Mouse (Mus musculus) frontal cortex, postnatal 36 days (tissue): ENCODE results near the gene Ifit3b.
"Not testable (repeated sequence)": the region's sequence is repeated elsewhere in the genome, so short reads cannot be mapped to it uniquely, and the experiment has no call there.

Experiments used
- DNase-seq, 2 experiments: peaks; one replicate each; pipeline ENCODE4 v3.0.0; 2022; ENCODE audit warnings: low spot score in 2 of 2

The Ifit3b gene

DNA sequence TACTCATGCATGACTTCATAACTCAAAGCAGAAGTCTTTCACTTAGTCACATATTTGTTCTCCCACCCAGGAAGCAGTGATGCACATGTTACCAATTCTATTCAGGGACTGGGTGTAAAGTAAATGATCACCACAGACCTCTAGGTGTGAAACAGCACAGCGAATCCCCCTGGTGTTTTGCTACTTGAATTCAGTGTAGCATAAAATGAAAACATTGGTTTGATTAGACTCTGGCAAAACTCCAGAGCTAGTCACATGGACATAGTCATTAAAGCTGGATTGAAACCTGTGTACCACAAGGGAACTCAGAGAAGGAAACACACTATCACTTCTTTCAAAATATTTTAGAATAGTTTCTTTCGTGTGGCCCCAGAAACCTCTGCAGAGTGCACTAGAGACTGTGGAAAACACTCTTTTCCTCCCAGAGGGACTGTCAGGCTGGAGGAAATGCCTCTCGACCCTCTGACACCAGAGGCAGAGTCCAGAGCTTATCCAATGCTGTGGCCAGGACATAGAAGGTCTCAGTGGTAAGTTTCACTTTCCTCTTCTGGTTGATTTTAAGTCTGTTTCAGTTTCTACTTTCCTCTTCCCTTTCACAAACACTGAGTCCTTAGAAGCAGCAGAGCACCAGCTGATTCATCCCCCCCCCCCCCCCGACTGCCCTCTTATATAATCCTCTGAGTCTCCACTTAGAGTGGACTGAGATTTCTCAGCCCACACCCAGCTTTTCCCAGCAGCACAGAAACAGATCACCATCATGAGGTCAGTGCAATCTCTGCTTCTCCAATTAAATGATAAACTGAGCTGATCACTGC, at the start of gene Ifit3b:
Gene Ifit3b, plus strand, starts transcription at position 734 of the 815 bp plus-strand sequence.
- not testable (repeated sequence) for DNase-seq

DNA sequence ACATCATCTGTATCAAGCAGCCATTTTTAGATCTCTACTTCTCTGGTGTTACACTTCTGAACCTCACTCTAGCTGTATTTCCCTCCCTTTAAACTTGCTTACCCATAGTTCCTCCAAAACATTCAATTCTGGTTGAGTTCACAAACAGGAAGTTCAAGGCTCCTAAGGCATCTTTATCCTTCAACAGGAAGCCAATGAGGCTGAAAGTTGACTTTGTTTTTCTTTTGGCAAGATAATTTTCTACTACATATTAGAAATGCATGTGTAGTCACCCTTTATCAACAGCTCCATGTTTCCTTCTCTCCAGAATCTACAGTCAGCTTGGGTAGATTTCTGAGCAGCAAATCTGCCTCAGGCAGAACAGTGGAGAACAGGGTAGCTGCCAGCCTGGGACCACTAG, 45.2 kb upstream of the Ifit3b start:
- DNase-seq, result no peak

DNA sequence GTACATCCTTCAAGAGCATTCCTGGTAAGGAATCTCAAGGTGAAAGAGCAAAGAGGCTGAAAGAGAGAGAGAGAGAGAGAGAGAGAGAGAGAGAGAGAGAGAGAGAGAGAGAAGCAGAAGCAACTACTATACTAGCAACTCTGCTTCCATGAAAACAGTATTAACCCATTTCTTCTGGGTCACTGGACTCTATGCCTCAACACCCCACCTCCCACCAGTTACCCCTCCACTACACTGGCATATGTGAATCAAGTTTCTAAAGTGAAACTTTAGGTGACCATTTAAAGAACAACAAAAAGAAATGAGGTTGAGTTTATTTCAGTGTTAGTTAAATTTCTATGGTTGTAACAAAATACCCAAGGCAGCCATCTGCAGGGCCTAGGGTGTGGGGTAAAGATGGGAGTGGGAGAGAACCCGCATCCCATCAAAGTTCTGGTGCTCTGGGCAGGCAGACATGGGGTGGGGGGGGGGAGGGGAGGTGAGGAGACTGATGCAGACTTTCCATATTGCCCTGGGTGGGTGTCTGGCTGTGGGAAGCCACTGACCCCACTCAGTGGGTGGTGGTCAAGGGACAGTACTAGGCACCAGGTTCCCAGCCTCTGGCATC, 41.5 kb upstream of the Ifit3b start:
- no peak for DNase-seq

DNA sequence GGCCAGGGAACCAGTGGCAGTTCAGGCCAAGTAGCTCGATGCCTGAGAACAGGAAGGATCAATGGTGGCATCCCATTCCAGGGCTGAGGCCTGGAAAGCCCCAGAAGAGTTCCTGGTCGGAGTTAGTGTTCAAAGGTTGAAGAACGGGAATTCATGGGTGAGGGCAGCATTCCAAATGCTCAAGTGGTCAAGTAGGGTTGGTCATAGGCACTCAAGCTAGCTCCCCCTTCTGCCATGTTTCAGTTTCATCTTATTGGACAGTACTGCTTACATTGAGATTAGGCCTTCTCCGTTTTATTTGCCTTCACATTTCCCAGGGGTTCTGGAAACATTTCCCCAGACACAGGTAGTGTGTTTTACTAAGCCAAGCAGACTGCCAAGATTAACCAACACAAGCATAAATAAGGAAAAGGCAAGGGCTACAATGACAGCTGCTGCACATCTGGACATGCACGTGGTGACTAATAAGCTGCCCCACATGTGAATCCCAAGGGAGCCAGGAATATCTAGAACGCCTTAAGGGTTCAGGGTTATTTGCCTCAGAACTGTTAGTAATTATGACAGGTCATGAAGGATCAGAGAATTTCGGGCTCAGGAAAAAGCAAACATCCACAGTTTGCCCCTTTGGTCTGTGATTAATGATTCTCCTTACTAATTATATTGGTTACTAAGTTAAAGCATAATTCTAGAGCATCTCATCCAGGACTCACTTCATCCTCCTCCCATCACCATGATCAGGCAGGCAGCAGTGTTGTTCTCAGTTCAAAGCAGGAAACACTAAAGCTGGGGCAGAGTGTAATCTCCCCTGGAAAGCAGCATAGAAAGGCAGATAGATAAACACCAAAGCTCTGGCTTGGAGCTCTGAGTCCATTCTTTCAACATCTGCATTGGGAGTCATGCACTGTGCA, 38.5 kb upstream of the Ifit3b start:
- no peak for DNase-seq

DNA sequence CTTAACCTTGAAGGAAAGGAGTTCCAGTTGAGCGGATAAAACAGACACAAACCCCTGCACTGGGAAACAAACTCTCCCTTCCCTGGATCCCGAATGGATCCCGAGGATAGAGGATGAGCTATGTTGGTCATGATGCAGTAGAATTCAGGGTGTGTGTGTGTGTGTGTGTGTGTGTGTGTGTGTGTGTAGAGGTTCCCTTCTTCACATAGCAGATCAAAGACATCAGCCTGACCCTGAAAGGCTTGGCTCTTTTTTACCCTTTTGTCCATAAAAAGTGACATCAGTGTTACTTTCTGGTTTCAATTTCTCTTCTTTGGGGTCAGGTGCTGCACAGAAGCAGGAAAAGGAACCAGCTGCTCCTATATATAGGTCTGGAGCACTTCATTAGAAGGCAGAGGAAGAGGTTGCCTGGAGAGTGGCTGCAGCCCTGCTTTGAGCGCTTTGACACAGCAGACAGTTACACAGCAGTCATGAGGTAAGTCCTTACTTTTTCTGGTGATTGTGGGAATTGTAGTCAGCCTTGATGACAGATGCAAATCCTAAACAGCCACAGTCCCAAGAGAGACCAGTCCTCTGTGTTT, 37.8 kb upstream of the Ifit3b start:
- no peak for DNase-seq

DNA sequence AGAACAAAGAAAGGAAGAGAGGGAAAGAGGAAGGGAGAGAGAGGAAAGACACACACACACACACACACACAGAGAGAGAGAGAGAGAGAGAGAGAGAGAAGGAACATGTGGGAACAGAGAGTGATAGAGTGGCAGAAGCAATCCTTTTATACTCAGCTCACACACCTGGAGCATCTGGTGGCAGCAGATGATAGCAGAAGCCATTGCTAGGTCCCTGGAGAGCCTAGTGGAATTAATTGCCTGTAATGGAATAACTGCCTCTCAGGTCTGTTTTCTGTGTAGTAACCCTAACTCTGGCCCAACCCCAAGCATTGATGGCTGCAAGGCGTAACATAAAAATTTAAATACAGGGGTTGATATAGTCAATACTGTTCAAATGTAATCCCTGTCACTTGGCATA, 36.7 kb upstream of the Ifit3b start:
- no peak for DNase-seq

DNA sequence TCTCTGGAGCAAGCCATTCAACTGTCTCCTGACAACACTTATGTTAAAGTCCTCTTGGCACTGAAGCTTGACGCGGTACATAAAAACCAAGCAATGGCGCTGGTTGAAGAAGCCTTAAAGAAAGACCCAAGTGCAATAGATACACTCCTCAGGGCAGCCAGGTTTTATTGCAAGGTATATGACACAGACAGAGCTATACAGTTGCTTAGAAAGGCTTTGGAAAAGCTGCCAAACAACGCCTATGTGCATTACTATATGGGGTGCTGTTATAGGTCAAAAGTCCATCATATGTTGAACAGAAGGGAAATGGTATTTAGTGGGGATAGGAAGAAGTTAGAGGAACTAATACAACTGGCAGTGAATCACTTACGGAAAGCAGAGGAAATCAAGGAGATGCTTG, 34.1 kb upstream of the Ifit3b start:
- DNase-seq, result no peak

DNA sequence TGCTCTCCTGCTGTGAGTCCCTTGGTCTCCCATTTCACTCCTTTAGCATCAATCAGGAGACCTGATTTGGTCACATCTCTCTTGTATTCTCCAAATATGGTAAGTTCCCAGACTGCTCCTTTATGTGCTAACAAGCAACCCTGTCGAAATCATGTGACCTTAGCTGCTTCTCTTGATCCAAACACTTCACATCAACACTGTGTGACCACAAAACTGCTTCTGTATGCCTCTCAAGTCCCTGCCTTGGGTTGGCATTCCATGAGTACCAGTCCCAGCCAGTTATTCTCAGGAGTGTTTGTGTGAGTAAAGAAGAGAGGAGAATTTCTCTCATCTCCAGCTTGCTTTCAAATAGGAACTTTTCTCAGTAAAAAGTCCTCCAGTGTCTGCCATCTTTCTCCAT, 30.6 kb upstream of the Ifit3b start:
- DNase-seq, result no peak

DNA sequence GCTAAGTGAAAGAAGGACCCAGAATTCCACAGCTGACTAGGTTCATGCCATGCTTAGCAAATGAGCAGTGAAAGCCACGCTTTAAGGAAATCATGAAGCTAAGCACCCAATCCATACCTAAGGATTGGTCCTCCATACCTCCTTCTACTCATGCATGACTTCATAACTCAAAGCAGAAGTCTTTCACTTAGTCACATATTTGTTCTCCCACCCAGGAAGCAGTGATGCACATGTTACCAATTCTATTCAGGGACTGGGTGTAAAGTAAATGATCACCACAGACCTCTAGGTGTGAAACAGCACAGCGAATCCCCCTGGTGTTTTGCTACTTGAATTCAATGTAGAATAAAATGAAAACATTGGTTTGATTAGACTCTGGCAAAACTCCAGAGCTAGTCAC, 25.1 kb upstream of the Ifit3b start:
- DNase-seq, result not testable (repeated sequence)

DNA sequence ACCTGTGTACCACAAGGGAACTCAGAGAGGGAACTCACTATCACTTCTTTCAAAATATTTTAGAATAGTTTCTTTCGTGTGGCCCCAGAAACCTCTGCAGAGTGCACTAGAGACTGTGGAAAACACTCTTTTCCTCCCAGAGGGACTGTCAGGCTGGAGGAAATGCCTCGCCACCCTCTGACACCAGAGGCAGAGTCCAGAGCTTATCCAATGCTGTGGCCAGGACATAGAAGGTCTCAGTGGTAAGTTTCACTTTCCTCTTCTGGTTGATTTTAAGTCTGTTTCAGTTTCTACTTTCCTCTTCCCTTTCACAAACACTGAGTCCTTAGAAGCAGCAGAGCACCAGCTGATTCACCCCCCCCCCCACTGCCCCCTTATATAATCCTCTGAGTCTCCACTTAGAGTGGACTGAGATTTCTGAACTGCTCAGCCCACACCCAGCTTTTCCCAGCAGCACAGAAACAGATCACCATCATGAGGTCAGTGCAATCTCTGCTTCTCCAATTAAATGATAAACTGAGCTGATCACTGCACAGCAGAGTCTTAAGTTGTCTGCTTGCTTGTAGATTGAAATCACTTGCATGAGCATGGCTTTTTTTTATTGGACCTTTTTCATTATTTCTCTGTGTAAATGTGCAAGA, 24.5 kb upstream of the Ifit3b start, which contains the start of gene Ifit3:
Gene Ifit3, plus strand, starts transcription at position 406 of the 641 bp plus-strand sequence.
- not testable (repeated sequence) for DNase-seq

DNA sequence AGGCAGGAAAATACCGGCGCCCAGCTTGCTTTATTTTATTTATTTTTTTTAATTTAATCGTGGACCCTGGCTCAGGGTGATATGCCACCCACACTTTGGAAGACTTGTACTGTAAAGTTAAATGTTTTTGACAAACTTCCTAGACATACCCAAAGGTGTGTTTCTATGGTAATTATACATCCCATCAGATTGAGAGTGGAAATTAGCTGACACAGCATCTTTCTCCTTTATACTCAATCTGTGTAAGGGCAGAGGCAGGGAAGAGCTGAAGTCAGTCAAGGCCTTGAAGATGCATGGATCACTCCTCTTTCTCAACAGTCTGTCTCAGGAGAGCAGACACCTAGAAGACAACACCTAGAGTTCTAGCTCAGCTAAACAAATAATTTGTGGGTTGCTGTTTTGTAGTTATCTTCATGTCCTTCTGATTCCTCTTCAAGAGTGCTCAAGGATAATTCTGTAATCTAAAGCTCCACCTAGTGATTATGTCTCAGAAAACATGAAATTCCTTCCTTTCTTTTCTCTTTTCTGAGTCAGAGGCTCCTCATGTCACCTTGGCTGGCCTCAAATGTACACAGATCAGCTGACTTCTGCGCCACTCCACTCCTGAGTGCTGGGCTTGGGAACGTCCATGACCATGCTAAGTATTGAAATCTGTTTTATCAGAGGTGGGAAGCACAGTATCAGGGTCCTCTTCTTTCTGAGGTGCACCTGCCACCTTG, 21.9 kb upstream of the Ifit3b start:
- DNase-seq, result not testable (repeated sequence)

DNA sequence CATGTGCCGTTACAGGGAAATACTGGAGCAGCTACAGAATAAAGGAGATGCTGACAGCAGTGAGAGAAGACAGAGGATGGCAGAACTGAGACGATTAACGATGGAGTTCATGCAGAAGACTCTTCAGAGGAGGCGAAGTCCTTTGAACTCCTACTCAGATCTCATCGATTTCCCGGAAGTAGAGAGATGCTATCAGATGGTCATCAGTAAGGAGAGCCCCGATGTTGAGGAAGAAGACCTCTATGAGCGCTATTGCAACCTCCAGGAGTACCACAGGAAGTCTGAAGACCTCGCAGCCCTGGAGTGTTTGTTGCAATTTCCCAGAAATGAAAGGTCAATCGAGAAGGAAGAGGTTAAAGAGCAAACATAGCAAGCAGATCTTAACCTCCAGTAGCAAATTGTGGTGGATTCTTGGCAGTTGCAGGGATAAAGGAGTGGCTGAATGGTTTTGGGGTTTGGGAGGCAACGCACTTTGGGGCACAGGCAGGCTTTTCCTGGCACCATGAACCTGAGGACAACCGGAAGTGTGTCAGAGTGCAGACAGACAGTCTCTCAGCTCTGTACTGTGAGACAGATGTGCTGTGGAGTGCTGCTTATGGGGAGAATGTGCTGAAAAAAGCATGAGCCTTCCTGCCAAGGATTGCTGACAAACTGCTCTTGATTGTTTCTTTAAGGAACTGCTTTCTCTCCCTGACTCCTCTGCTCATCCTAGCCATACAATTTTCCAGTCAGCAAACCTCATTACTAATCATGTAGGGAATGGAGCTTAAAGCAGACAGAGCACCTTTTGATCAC, 19.7 kb upstream of the Ifit3b start:
- DNase-seq, result not testable (repeated sequence)

DNA sequence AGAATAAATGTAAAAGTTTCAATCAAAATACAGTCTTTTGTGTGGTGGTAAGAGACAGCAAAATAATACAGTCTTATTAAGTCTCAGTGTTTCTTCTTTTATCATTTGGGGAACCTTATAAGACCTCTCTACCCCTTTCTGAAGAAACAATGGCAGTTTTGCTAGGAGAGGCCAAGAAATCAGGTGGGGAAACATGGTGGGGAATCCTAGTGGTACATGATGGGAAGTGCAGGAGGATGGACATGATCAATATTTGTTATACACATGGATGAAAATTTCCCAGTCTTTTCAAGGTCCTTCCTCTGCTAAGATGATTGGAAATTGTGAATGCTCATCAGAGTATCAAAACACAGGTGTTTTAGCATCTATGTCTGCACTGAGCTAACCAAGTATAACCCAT, 18.8 kb upstream of the Ifit3b start:
- no peak for DNase-seq

DNA sequence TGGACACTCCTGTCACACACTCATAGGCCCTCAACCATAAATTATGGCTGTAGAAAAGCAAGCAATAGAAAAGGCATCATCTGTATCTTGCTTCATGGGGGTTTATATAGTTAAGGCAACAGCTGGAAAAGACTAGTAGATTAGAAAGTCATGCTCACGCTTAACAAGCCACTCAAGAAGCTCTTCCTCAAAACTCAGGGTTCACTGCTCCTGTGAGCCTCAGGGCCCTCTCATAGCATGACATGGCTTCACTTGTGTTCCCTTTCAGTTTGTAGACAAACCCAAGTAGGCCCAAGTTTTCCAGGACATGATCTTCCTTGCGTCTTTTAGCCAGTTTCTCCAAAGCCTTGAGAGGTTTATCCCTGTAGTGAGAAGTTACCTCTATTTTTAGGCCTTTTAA, 14.3 kb upstream of the Ifit3b start:
- DNase-seq, result no peak

DNA sequence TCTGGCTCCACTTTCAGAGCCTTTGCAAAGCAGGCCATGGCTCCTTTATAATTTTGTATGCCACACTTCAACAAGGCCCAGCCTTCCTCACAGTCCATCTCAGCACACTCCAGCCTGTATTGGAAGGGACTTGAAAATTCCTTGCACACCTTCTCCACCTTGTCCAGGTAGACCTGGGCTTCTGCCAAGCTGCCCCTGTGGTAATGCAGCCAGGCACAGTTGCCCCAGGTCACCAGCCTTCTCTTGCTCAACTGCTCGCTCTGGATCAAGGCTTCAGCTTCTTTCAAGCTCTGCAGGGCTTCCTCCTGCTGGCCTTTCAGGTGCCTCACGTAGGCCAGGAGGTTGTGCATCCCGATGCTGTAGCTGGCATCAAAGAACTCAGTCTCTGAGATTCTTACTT, 13.2 kb upstream of the Ifit3b start:
- not testable (repeated sequence) for DNase-seq

DNA sequence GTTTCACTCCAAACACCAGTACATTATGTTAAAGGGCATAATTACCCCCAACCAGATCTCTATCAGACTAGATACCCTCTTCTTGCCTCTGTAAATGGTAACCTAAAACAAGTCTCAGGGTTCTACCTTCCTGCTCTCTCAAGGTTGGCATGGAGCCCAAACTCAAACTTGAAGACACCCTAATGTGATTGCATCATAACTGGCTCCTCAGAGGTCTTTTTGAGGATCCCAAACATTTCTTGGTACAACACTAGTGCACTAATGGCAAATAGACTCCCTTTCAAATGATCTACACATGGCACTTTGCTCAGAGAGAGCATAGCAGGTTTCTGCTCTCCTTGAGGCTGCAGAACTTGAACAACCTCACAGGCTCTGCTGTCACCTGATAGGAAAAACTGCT, 11.0 kb upstream of the Ifit3b start:
- no peak for DNase-seq

DNA sequence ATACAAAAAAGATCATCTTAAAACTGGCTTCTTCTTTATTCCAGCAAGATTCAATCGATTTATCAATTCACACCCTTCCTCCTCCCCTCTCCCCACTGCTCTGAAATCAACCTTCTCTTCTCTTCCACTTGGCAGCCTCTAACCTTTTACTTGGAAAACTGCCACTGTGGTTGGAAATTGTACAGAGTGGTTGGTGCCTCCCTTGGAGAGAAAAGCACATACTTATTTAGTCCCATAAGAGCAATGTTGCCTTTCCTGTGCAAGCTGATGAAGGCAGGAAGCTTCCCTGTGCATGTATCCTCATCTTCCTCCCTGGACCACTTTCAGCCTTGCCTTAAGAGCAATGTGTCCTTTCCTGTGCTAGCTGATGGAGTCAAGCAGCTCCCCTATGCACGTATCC, 9.4 kb upstream of the Ifit3b start:
- peak in 1 of 2 experiments; percentile 56 for DNase-seq

DNA sequence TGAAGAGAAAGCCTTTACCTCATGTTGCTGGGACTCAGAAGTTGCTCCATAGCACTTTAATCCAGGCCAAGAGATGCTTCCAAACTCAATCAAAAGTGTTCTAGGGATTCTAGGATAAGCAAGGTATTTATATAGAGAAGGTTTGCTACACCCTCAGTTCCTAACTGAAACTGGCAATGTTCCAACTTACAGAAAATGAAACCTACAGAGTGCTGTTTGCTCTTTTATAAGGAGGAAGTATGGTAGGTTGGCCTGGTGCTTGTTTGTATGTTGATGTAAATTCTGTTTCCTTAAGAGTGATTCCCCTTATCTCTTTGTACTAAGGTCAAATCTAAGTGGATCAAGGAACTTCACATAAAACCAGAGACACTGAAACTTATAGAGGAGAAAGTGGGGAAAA, 8.5 kb upstream of the Ifit3b start:
- DNase-seq, result not testable (repeated sequence)

DNA sequence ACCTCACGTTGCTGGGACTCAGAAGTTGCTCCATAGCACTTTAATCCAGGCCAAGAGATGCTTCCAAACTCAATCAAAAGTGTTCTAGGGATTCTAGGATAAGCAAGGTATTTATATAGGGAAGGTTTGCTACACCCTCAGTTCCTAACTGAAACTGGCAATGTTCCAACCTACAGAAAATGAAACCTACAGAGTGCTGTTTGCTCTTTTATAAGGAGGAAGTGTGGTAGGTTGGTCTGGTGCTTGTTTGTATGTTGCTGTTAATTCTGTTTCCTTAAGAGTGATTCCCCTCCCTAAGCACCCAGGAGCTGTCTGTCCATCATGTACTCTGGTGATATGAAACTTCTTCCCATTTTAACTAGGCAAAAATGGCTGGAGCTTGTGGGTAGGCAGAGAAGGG, 5.9 kb upstream of the Ifit3b start, which contains the start of gene Ifit1bl1:
Gene Ifit1bl1, minus strand, starts transcription at position 69 of the 400 bp plus-strand sequence.
- not testable (repeated sequence) for DNase-seq

DNA sequence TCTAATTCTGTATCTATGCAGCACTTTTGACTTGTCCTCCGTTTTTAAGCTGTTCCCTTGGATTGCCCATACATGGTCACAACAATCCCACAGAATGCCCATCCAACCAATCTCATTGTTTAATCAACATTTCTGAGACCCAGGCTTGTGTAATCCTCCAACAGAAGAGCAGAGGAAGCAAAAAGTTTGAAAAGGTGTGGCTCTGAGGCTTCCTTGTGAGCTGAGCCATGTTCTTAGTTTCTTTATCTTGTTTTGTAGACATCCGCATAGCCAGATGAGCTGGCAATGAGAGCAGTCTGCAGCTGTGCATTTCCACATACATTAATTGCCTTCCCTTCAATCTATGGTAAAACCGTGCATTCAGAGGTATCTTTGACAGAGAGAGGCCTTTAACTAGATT, 2.3 kb upstream of the Ifit3b start:
- no peak for DNase-seq
